Mouse (Mus musculus) gastrocnemius, adult 18-20 months (tissue): ENCODE measurements around the gene Plxnb3. TPM values are rescaled to one million over a fixed set of nuclear protein-coding genes. Genes with fewer than 3 reads are reported as not detected.
"Not testable (repeated sequence)": the region's sequence is repeated elsewhere in the genome, so short reads cannot be mapped to it uniquely, and the experiment has no call there.

ENCODE experiments used
- DNase-seq: peaks from one replicate; pipeline ENCODE4 v3.0.0; 2021; ENCODE audit warnings: low spot score
- long read RNA-seq, 2 experiments: library from polyadenylated mRNA; stranded (forward); transcript quantifications; one replicate each; pipeline ENCODE4 v2.0.0; 2021
- total RNA-seq, 2 experiments: library from RNA; stranded (reverse); gene quantifications; 2 replicates each; pipeline ENCODE4 v1.2.3; 2021

Gene Plxnb3
- total RNA-seq: under 1 TPM; 0.68 to 0.69 TPM
- long read RNA-seq, experiment 1, full-length matches to known transcripts: 1 of 2 reads
- long read RNA-seq, experiment 1, partial matches to known transcripts: 0 of 2 reads
- long read RNA-seq, experiment 1, other reads (novel, unspliced or antisense): 1 of 2 reads
- long read RNA-seq, experiment 2: 0 reads

GRCm38 (mm10) chrX:73756334-73757140 is at the start of gene Plxnb3:
Gene Plxnb3, plus strand, starts transcription at chrX:73757090.
- DNase-seq: no peak

- DNase-seq: peak; percentile 24
Measured at GRCm38 (mm10) chrX:73715476-73716108, 41.3 kb upstream of the Plxnb3 start.

- peak; percentile 93 for DNase-seq
Measured at GRCm38 (mm10) chrX:73716109-73716661, 40.7 kb upstream of the Plxnb3 start, which contains the start of the genes Bcap31 and Abcd1. Gene Bcap31, minus strand, starts transcription at chrX:73716175. Gene Abcd1, plus strand, starts transcription at chrX:73716597.

- peak; percentile 2 for DNase-seq
Measured at GRCm38 (mm10) chrX:73716709-73717545, 40.0 kb upstream of the Plxnb3 start.

- peak; percentile 10 for DNase-seq
Measured at GRCm38 (mm10) chrX:73717667-73718066, 39.2 kb upstream of the Plxnb3 start.

GRCm38 (mm10) chrX:73718271-73718670 is 38.6 kb upstream of the Plxnb3 start:
- DNase-seq: peak; percentile 29

GRCm38 (mm10) chrX:73718686-73719362 is 38.1 kb upstream of the Plxnb3 start:
- DNase-seq: peak; percentile 14

- DNase-seq: no peak
Measured at GRCm38 (mm10) chrX:73730908-73731307, 26.0 kb upstream of the Plxnb3 start.

GRCm38 (mm10) chrX:73738155-73738554 is 18.7 kb upstream of the Plxnb3 start:
- no peak for DNase-seq

- DNase-seq: no peak
Measured at GRCm38 (mm10) chrX:73739151-73739550, 17.7 kb upstream of the Plxnb3 start.

GRCm38 (mm10) chrX:73739841-73740240 is 17.0 kb upstream of the Plxnb3 start:
- DNase-seq: not testable (repeated sequence)

- DNase-seq: no peak
Measured at GRCm38 (mm10) chrX:73744774-73745481, 12.0 kb upstream of the Plxnb3 start.

- no peak for DNase-seq
Measured at GRCm38 (mm10) chrX:73748977-73749376, 7.9 kb upstream of the Plxnb3 start.

GRCm38 (mm10) chrX:73758611-73759290 is 1.9 kb downstream of the Plxnb3 start:
- DNase-seq: no peak

- DNase-seq: peak; percentile 51
Measured at GRCm38 (mm10) chrX:73765311-73765710, 8.4 kb downstream of the Plxnb3 start.

- DNase-seq: no peak
Measured at GRCm38 (mm10) chrX:73767267-73767666, 10.4 kb downstream of the Plxnb3 start.

- peak; percentile 51 for DNase-seq
Measured at GRCm38 (mm10) chrX:73774168-73774760, 17.4 kb downstream of the Plxnb3 start, which contains the start of gene Srpk3. Gene Srpk3, plus strand, starts transcription at chrX:73774405.

- no peak for DNase-seq
Measured at GRCm38 (mm10) chrX:73774802-73775483, 18.1 kb downstream of the Plxnb3 start.
